Mouse (Mus musculus): Measurements from ENCODE around the gene Anp32e. TPM values are rescaled to one million over a fixed set of nuclear protein-coding genes. Genes with fewer than 3 reads are reported as not detected.

The Anp32e gene
- polyA plus RNA-seq, 1 experiment = 89.1 TPM

DNA sequence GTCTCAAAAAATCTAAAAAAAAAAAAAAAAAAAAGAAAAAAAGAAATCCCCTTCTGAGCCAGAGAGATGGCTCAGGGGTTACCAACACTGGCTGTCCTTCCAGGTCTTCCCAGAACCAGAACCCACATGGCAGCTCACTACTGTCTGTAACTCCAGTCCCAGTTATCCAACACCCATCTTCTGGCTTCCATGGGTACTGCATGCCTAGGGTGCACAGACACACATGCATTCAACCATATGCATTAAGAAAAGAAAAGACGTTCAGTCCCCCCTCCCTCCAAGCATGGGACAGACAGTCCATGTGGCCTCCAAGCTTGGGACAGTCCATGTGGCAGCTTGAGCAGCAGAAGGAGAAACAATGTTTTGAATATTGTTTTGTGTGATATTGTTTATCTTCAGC is 3.1 kb downstream of the Anp32e start:
- Histone ChIP-seq H3K4me1 (replicated peaks; ENCODE audit: control insufficient read depth, insufficient read depth, low read length) (peaks cover 15% of the 10 kb centered on the region), H3K4me3 (ENCODE audit: control insufficient read depth, insufficient read depth, low read length) (no peak overlapping the region), H3K36me3 (ENCODE audit: control insufficient read depth, insufficient read depth, low read length) (peaks cover 27% of the 10 kb centered on the region), H3K27me3 (ENCODE audit: control insufficient read depth, insufficient read depth, low read length) (no peaks in the 10 kb centered on the region), H3K27ac (ENCODE audit: control insufficient read depth, insufficient read depth, low read length) (no peak overlapping the region)
- no peak for TF ChIP-seq CTCF (IDR thresholded peaks at IDR 0.05; ENCODE audit: borderline replicate concordance, control insufficient read depth, extremely low read depth, insufficient read depth, low read length, poor library complexity)
- TF ChIP-seq POLR2A (IDR thresholded peaks at IDR 0.05; ENCODE audit: control insufficient read depth, extremely low read depth, insufficient read depth, low read length, poor library complexity) = no peak
- DNase-seq = no peak
- 50% methylated on average over 1 of the region's 1 CpGs for WGBS

DNA sequence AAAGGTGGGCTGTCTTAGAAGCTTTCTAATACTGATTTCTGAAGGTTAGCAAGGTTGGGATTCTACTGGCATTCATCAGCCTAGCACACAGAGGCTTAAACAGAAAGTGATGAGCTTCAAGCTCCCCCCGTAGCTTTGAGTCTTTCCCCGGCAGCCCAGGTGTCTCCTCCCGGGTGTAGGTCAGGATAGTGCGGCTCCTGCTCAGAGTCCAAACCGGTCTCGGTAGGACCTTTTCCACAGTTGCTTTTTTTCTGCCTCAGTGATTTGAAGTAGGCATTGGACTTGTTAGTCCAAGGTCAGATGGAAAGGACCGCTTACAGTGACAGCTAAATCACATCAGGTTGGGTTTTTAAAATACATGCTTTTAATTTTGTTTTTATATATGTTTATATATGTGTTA is 3.5 kb downstream of the Anp32e start:
- H3K4me3 ChIP-seq (ENCODE audit: control insufficient read depth, insufficient read depth, low read length) = no peak overlapping the region
- DNase-seq = no peak
- peaks cover 31% of the 10 kb centered on the region for H3K36me3 ChIP-seq (ENCODE audit: control insufficient read depth, insufficient read depth, low read length)
- 76% methylated on average over 7 of the region's 7 CpGs for WGBS
- H3K4me1 ChIP-seq (replicated peaks; ENCODE audit: control insufficient read depth, insufficient read depth, low read length) = peaks cover 11% of the 10 kb centered on the region
- H3K27me3 ChIP-seq (ENCODE audit: control insufficient read depth, insufficient read depth, low read length) = no peaks in the 10 kb centered on the region
- no peak overlapping the region for H3K27ac ChIP-seq (ENCODE audit: control insufficient read depth, insufficient read depth, low read length)
- TF ChIP-seq CTCF (IDR thresholded peaks at IDR 0.05; ENCODE audit: borderline replicate concordance, control insufficient read depth, extremely low read depth, insufficient read depth, low read length, poor library complexity) (no peak), POLR2A (IDR thresholded peaks at IDR 0.05; ENCODE audit: control insufficient read depth, extremely low read depth, insufficient read depth, low read length, poor library complexity) (no peak)

DNA sequence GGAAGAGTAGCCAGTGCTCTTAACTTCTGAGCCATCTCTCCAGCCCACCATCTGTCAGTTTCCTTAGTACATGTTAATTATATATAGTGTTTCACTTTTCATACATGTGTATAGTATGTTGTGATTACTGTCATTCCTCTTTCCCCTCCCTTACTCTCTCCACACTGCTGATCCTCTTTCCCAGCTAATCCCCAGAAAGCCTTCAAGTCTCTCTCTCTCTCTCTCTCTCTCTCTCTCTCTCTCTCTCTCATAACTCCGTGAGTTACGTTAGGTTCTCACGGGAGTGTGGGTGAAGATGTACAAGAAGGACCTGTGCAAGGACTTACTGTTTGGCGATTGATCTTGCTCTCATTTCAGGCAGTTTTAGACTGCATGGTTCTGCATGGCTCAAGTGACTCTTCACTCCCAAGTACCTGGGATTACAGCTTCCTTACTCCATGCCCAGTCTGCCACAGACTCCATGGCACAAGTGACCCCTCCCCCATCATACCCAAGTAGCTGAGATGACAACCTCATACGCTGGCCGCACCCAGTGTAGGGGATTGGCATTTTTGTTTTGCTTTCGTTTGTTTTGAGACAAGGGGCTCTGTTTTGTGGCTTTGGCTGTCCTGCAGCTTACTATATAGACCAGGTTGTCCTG is 4.2 kb downstream of the Anp32e start:
- no peak overlapping the region for H3K27ac ChIP-seq (ENCODE audit: control insufficient read depth, insufficient read depth, low read length)
- peaks cover 38% of the 10 kb centered on the region for H3K36me3 ChIP-seq (ENCODE audit: control insufficient read depth, insufficient read depth, low read length)
- H3K4me3 ChIP-seq (ENCODE audit: control insufficient read depth, insufficient read depth, low read length) = no peak overlapping the region
- H3K4me1 ChIP-seq (replicated peaks; ENCODE audit: control insufficient read depth, insufficient read depth, low read length) = peaks cover 9% of the 10 kb centered on the region
- no peak for TF ChIP-seq POLR2A (IDR thresholded peaks at IDR 0.05; ENCODE audit: control insufficient read depth, extremely low read depth, insufficient read depth, low read length, poor library complexity)
- no peak for TF ChIP-seq CTCF (IDR thresholded peaks at IDR 0.05; ENCODE audit: borderline replicate concordance, control insufficient read depth, extremely low read depth, insufficient read depth, low read length, poor library complexity)
- WGBS = 91% methylated on average over 7 of the region's 7 CpGs
- no peak for DNase-seq
- no peaks in the 10 kb centered on the region for H3K27me3 ChIP-seq (ENCODE audit: control insufficient read depth, insufficient read depth, low read length)

DNA sequence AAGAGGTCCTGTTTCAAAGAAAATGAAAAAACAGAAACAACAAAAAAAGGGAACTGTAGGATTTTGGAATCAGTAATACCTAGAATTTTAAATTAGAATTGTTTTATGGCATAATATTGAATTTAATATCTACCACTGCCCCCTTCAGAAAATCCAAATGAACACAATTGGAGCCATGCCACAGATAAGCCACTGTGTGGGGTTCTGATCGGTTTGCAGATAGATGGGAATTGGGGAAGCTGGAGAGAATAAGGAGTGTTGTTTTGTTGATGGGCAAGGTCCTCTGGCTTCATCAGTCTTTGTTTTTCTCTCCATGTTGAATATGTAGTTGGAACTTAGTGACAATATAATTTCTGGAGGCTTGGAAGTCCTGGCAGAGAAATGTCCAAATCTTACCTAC is 5.4 kb downstream of the Anp32e start:
- peaks cover 50% of the 10 kb centered on the region for H3K36me3 ChIP-seq (ENCODE audit: control insufficient read depth, insufficient read depth, low read length)

DNA sequence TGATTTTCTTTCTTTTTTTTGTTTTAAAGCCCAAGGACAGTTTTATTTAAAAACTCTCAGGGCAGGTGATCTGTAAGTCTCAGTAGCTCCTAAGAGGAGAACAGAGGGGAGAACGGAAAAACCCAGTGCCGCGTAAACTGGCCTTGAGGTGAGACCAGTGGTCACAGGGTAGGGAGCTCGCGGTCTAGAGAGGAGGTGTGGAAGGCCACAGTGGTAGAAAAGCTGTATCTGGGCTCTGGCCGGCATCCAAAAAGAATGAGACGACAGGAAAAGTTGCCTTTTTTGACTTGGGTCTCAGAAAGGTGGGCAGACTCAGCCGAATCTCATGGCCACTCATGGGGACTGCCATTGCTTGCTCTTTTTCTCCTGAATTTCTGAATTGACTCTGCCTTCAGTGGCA is 9.2 kb downstream of the Anp32e start:
- DNase-seq = no peak
- Histone ChIP-seq H3K27me3 (ENCODE audit: control insufficient read depth, insufficient read depth, low read length) (no peaks in the 10 kb centered on the region), H3K4me3 (ENCODE audit: control insufficient read depth, insufficient read depth, low read length) (no peak overlapping the region), H3K36me3 (ENCODE audit: control insufficient read depth, insufficient read depth, low read length) (peaks cover 88% of the 10 kb centered on the region), H3K4me1 (replicated peaks; ENCODE audit: control insufficient read depth, insufficient read depth, low read length) (no peaks in the 10 kb centered on the region), H3K27ac (ENCODE audit: control insufficient read depth, insufficient read depth, low read length) (no peak overlapping the region)
- TF ChIP-seq CTCF (IDR thresholded peaks at IDR 0.05; ENCODE audit: borderline replicate concordance, control insufficient read depth, extremely low read depth, insufficient read depth, low read length, poor library complexity) = no peak
- no peak for TF ChIP-seq POLR2A (IDR thresholded peaks at IDR 0.05; ENCODE audit: control insufficient read depth, extremely low read depth, insufficient read depth, low read length, poor library complexity)
- WGBS = 70% methylated on average over 8 of the region's 8 CpGs

More for the DNA sequence above, 5.4 kb downstream of the Anp32e start:
- peaks cover 6% of the 10 kb centered on the region for H3K4me1 ChIP-seq (replicated peaks; ENCODE audit: control insufficient read depth, insufficient read depth, low read length)
- TF ChIP-seq CTCF (IDR thresholded peaks at IDR 0.05; ENCODE audit: borderline replicate concordance, control insufficient read depth, extremely low read depth, insufficient read depth, low read length, poor library complexity) = no peak
- TF ChIP-seq POLR2A (IDR thresholded peaks at IDR 0.05; ENCODE audit: control insufficient read depth, extremely low read depth, insufficient read depth, low read length, poor library complexity) = no peak
- no peak for DNase-seq
- WGBS = 96% methylated on average over 1 of the region's 1 CpGs
- H3K27me3 ChIP-seq (ENCODE audit: control insufficient read depth, insufficient read depth, low read length) = no peaks in the 10 kb centered on the region
- H3K27ac ChIP-seq (ENCODE audit: control insufficient read depth, insufficient read depth, low read length) = no peak overlapping the region
- no peak overlapping the region for H3K4me3 ChIP-seq (ENCODE audit: control insufficient read depth, insufficient read depth, low read length)

DNA sequence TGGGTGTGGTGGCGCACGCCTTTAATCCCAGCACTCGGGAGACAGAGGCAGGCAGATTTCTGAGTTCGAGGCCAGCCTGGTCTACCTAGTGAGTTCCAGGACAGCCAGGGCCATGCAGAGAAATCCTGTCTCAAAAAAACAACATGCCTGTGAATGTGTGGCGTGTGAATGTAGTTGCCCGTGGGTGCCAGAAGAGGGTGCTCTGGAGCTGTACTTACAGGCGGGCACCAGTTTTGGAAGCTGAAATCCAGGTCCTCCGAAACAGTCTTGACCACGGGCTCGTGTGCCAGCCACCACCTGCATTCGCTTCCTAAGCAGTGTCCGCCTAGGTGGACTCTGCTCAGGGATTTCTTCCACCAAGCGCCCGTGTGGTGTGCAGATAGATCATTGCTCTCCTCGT is 9.8 kb downstream of the Anp32e start:
- H3K4me1 ChIP-seq (replicated peaks; ENCODE audit: control insufficient read depth, insufficient read depth, low read length) = no peaks in the 10 kb centered on the region
- no peak overlapping the region for H3K27ac ChIP-seq (ENCODE audit: control insufficient read depth, insufficient read depth, low read length)
- peaks cover 91% of the 10 kb centered on the region for H3K36me3 ChIP-seq (ENCODE audit: control insufficient read depth, insufficient read depth, low read length)
- DNase-seq = peak; percentile 35
- peak; percentile 69; the same call in 1 of the 2 replicates for TF ChIP-seq CTCF (IDR thresholded peaks at IDR 0.05; ENCODE audit: borderline replicate concordance, control insufficient read depth, extremely low read depth, insufficient read depth, low read length, poor library complexity)
- TF ChIP-seq POLR2A (IDR thresholded peaks at IDR 0.05; ENCODE audit: control insufficient read depth, extremely low read depth, insufficient read depth, low read length, poor library complexity) = no peak
- H3K4me3 ChIP-seq (ENCODE audit: control insufficient read depth, insufficient read depth, low read length) = no peak overlapping the region
- 94% methylated on average over 15 of the region's 15 CpGs for WGBS
- no peaks in the 10 kb centered on the region for H3K27me3 ChIP-seq (ENCODE audit: control insufficient read depth, insufficient read depth, low read length)

DNA sequence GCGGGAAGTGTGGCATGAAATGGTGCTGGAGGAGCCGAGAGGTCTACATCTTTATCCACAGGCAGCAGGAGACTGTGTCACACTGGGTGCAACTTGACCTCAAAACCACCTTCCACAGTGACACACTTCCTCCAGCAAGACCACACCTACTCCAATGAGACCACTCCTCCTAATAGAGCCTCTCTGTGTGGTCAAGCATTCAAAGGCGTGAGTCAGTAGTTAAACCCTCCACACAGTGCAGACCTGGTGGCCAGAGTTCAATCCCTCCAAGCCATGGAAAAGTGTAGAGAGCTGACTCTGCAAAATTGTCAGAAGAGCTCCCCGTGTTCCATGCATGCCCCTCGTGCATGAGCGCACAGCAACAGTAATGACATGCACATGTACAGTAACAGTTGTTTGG is 13.7 kb downstream of the Anp32e start:
- Histone ChIP-seq H3K36me3 (ENCODE audit: control insufficient read depth, insufficient read depth, low read length) (peaks cover 91% of the 10 kb centered on the region), H3K4me3 (ENCODE audit: control insufficient read depth, insufficient read depth, low read length) (no peak overlapping the region), H3K27ac (ENCODE audit: control insufficient read depth, insufficient read depth, low read length) (no peak overlapping the region), H3K4me1 (replicated peaks; ENCODE audit: control insufficient read depth, insufficient read depth, low read length) (no peaks in the 10 kb centered on the region), H3K27me3 (ENCODE audit: control insufficient read depth, insufficient read depth, low read length) (no peaks in the 10 kb centered on the region)
- WGBS = 87% methylated on average over 6 of the region's 6 CpGs
- TF ChIP-seq POLR2A (IDR thresholded peaks at IDR 0.05; ENCODE audit: control insufficient read depth, extremely low read depth, insufficient read depth, low read length, poor library complexity) (no peak), CTCF (IDR thresholded peaks at IDR 0.05; ENCODE audit: borderline replicate concordance, control insufficient read depth, extremely low read depth, insufficient read depth, low read length, poor library complexity) (no peak)
- DNase-seq = no peak

All from thymus, adult 2 months (tissue).